Mouse (Mus musculus): ENCODE measurements at regions not wholly inside any gene's neighbourhood (a gene's known extent, or its start where the extent isn't known, plus 50 kb on each side); places are given as distances from the start of the nearest gene placed in this dataset.

GRCm38 (mm10) chr3:129070521-129070933, 129.2 kb upstream of the Pitx2 start:
- WGBS, result 15% methylated on average over 3 of the region's 3 CpGs
- DNase-seq (ENCODE audit: low spot score), result peak; percentile 2
- H3K4me2 ChIP-seq (ENCODE audit: low read depth, low read length), result 0 out of 2 replicates have a peak overlapping the region, but pooled peaks have one; percentile 5
- H3K4me3 ChIP-seq (ENCODE audit: low read length), result no peak overlapping the region
- no peaks in the 10 kb centered on the region for H3K9me3 ChIP-seq (ENCODE audit: low read length)
- no peak overlapping the region for H3K27ac ChIP-seq
- H3K27me3 ChIP-seq (ENCODE audit: insufficient read depth, low read length), result no peaks in the 10 kb centered on the region
- no peak for TF ChIP-seq CTCF (IDR thresholded peaks at IDR 0.05; ENCODE audit: low read depth)
- no peaks in the 10 kb centered on the region for H3K36me3 ChIP-seq (ENCODE audit: insufficient read depth, low read length)
- H3K9ac ChIP-seq (replicated peaks; ENCODE audit: low read length), result no peak overlapping the region
- ATAC-seq, result 0 out of 2 replicates have a peak, but pooled peaks have one; percentile 48
- no peaks in the 10 kb centered on the region; the same call in 1 of the 2 replicates for H3K4me1 ChIP-seq (ENCODE audit: insufficient read depth, low read length)

GRCm38 (mm10) chr3:129071002-129071401, 128.7 kb upstream of the Pitx2 start:
- H3K27ac ChIP-seq, result no peak overlapping the region
- peak; percentile 6 for DNase-seq (ENCODE audit: low spot score)

GRCm38 (mm10) chr3:129076396-129076795, 123.3 kb upstream of the Pitx2 start:
- ATAC-seq (no peak), DNase-seq (ENCODE audit: low spot score) (no peak)
- Histone ChIP-seq H3K4me1 (ENCODE audit: insufficient read depth, low read length) (no peaks in the 10 kb centered on the region), H3K9ac (replicated peaks; ENCODE audit: low read length) (no peak overlapping the region), H3K36me3 (ENCODE audit: insufficient read depth, low read length) (no peaks in the 10 kb centered on the region), H3K4me2 (ENCODE audit: low read depth, low read length) (no peak overlapping the region), H3K27ac (no peak overlapping the region), H3K9me3 (ENCODE audit: low read length) (no peaks in the 10 kb centered on the region), H3K27me3 (ENCODE audit: insufficient read depth, low read length) (no peaks in the 10 kb centered on the region), H3K4me3 (ENCODE audit: low read length) (no peak overlapping the region)
- 43% methylated on average over 1 of the region's 1 CpGs for whole genome bisulfite sequencing
- TF ChIP-seq CTCF (IDR thresholded peaks at IDR 0.05; ENCODE audit: low read depth), result no peak

More at GRCm38 (mm10) chr3:129071002-129071401, 128.7 kb upstream of the Pitx2 start:
- no peak for TF ChIP-seq CTCF (IDR thresholded peaks at IDR 0.05; ENCODE audit: low read depth)
- 0 out of 2 replicates have a peak overlapping the region, but pooled peaks have one; percentile 5 for H3K4me2 ChIP-seq (ENCODE audit: low read depth, low read length)
- H3K9me3 ChIP-seq (ENCODE audit: low read length), result no peaks in the 10 kb centered on the region
- H3K4me3 ChIP-seq (ENCODE audit: low read length), result no peak overlapping the region
- no peak; the same call in 1 of the 2 replicates for ATAC-seq
- WGBS, result 31% methylated on average over 7 of the region's 7 CpGs
- H3K4me1 ChIP-seq (ENCODE audit: insufficient read depth, low read length), result no peaks in the 10 kb centered on the region
- no peak overlapping the region for H3K9ac ChIP-seq (replicated peaks; ENCODE audit: low read length)
- H3K36me3 ChIP-seq (ENCODE audit: insufficient read depth, low read length), result no peaks in the 10 kb centered on the region
- no peaks in the 10 kb centered on the region for H3K27me3 ChIP-seq (ENCODE audit: insufficient read depth, low read length)

GRCm38 (mm10) chr3:129103786-129104440, 95.8 kb upstream of the Pitx2 start:
- H3K9me3 ChIP-seq (ENCODE audit: low read length), result no peaks in the 10 kb centered on the region
- H3K27ac ChIP-seq, result no peak overlapping the region
- no peaks in the 10 kb centered on the region; the same call in 1 of the 2 replicates for H3K4me1 ChIP-seq (ENCODE audit: insufficient read depth, low read length)
- H3K36me3 ChIP-seq (ENCODE audit: insufficient read depth, low read length), result no peaks in the 10 kb centered on the region
- H3K9ac ChIP-seq (replicated peaks; ENCODE audit: low read length), result no peak overlapping the region
- peak overlapping the region; percentile 41 for H3K4me2 ChIP-seq (ENCODE audit: low read depth, low read length)
- peak overlapping the region; percentile 16 for H3K4me3 ChIP-seq (ENCODE audit: low read length)
- 48% methylated on average over 12 of the region's 12 CpGs for WGBS
- ATAC-seq (peak; percentile 58; the same call in 1 of the 2 replicates), DNase-seq (ENCODE audit: low spot score) (peak; percentile 25)
- H3K27me3 ChIP-seq (ENCODE audit: insufficient read depth, low read length), result no peaks in the 10 kb centered on the region
- no peak for TF ChIP-seq CTCF (IDR thresholded peaks at IDR 0.05; ENCODE audit: low read depth)

GRCm38 (mm10) chr3:129104811-129105210, 94.9 kb upstream of the Pitx2 start:
- DNase-seq (ENCODE audit: low spot score) (peak; percentile 18), ATAC-seq (no peak)
- no peak overlapping the region for H3K4me3 ChIP-seq (ENCODE audit: low read length)
- no peak overlapping the region for H3K27ac ChIP-seq
- WGBS, result 55% methylated on average over 9 of the region's 9 CpGs
- H3K9ac ChIP-seq (replicated peaks; ENCODE audit: low read length), result no peak overlapping the region
- no peaks in the 10 kb centered on the region for H3K9me3 ChIP-seq (ENCODE audit: low read length)
- no peaks in the 10 kb centered on the region for H3K27me3 ChIP-seq (ENCODE audit: insufficient read depth, low read length)
- TF ChIP-seq CTCF (IDR thresholded peaks at IDR 0.05; ENCODE audit: low read depth), result no peak
- no peaks in the 10 kb centered on the region; the same call in 1 of the 2 replicates for H3K4me1 ChIP-seq (ENCODE audit: insufficient read depth, low read length)
- no peak overlapping the region for H3K4me2 ChIP-seq (ENCODE audit: low read depth, low read length)
- H3K36me3 ChIP-seq (ENCODE audit: insufficient read depth, low read length), result no peaks in the 10 kb centered on the region

- Histone ChIP-seq H3K9ac (replicated peaks; ENCODE audit: low read length) (no peak overlapping the region), H3K4me2 (ENCODE audit: low read depth, low read length) (no peak overlapping the region), H3K27me3 (ENCODE audit: insufficient read depth, low read length) (no peaks in the 10 kb centered on the region), H3K4me1 (ENCODE audit: insufficient read depth, low read length) (no peaks in the 10 kb centered on the region; the same call in 1 of the 2 replicates), H3K36me3 (ENCODE audit: insufficient read depth, low read length) (no peaks in the 10 kb centered on the region), H3K4me3 (ENCODE audit: low read length) (no peak overlapping the region), H3K27ac (no peak overlapping the region), H3K9me3 (ENCODE audit: low read length) (no peaks in the 10 kb centered on the region)
- no peak for TF ChIP-seq CTCF (IDR thresholded peaks at IDR 0.05; ENCODE audit: low read depth)
- ATAC-seq (no peak), DNase-seq (ENCODE audit: low spot score) (no peak)
- WGBS, result 82% methylated on average over 2 of the region's 2 CpGs
These were observed 93.5 kb upstream of the Pitx2 start for GRCm38 (mm10) chr3:129106174-129106573.

GRCm38 (mm10) chr3:129130521-129130920, 69.2 kb upstream of the Pitx2 start:
- ATAC-seq, result no peak
- DNase-seq (ENCODE audit: low spot score), result no peak
- H3K36me3 ChIP-seq (ENCODE audit: insufficient read depth, low read length), result no peaks in the 10 kb centered on the region
- H3K27me3 ChIP-seq (ENCODE audit: insufficient read depth, low read length), result no peaks in the 10 kb centered on the region
- no peak overlapping the region for H3K4me3 ChIP-seq (ENCODE audit: low read length)
- TF ChIP-seq CTCF (IDR thresholded peaks at IDR 0.05; ENCODE audit: low read depth), result no peak
- no peaks in the 10 kb centered on the region for H3K9me3 ChIP-seq (ENCODE audit: low read length)
- H3K27ac ChIP-seq, result no peak overlapping the region
- WGBS, result 80% methylated on average over 2 of the region's 2 CpGs
- no peak overlapping the region for H3K4me2 ChIP-seq (ENCODE audit: low read depth, low read length)
- no peaks in the 10 kb centered on the region for H3K4me1 ChIP-seq (ENCODE audit: insufficient read depth, low read length)
- H3K9ac ChIP-seq (replicated peaks; ENCODE audit: low read length), result no peak overlapping the region
